Mouse (Mus musculus): ENCODE results near the gene Dip2c. TPM values are rescaled to one million over a fixed set of nuclear protein-coding genes. Genes with fewer than 3 reads are reported as not detected.
A peak's percentile ranks its signal among the peaks of the same experiment; 100 is the strongest.

Gene Dip2c
- 5.9 and 6.5 TPM in 2 replicates for polyA plus RNA-seq (2015; fragmentation: Nextera tagmentation; extraction: Ambion mirVana)

DNA sequence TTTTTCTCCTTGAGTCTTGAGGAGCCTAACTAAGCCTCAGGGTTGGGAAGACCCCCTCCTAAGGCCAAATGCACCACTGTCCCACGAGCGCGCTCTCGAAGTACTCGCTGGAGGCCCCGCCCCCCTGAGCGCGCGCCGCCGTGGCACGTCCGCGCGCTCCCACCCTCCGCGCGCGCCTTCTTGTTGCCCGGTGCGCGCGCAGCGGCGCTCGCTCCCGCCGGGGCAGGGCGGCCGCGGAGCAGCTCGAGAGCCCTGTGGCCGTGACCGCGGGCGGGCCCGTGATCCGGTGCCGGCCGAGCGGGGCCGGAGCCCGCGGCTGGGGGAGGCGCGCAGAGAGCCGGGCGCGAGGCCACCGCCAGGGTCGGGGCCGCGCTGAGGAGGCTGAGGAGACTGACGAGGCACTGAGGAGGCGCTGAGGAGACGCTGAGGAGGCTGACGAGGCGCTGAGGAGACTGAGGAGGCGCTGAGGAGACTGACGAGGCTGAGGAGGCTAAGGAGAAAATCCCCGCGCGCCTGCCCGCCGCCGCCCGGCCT lies at the start of gene Dip2c:
TSS of gene Dip2c (plus strand) at position 207 of the 534 bp plus-strand sequence.
- Histone ChIP-seq H3K9ac (peak within 1 kb of the TSS; percentile 96), H3K27ac (peak within 1 kb of the TSS; percentile 97), H3K4me3 (peak within 1 kb of the TSS; percentile 94), H3K4me1 (peaks cover 13% of the 10 kb centered on the region), H3K4me2 (peak within 1 kb of the TSS; percentile 79), H3K36me3 (0 out of 2 replicates have a peak, but pooled peaks cover 3% of the 10 kb centered on the region), H3K9me3 (no peaks in the 10 kb centered on the region), H3K27me3 (no peaks in the 10 kb centered on the region)
- peak; percentile 88 for ATAC-seq (ENCODE audit: insufficient number of reproducible peaks, low FRiP score, low TSS enrichment, low read depth)
- under 1% methylated on average over 61 of the region's 67 CpGs for WGBS

GRCm38 (mm10) chr13:9227078-9227477 lies 49.2 kb upstream of the Dip2c start:
- no peak for ATAC-seq (ENCODE audit: insufficient number of reproducible peaks, low FRiP score, low TSS enrichment, low read depth)
- H3K27me3 ChIP-seq = no peaks in the 10 kb centered on the region
- H3K27ac ChIP-seq = no peak overlapping the region
- H3K36me3 ChIP-seq = no peaks in the 10 kb centered on the region
- no peak overlapping the region for H3K4me3 ChIP-seq
- H3K9me3 ChIP-seq = no peaks in the 10 kb centered on the region
- H3K4me2 ChIP-seq = no peak overlapping the region
- no peak overlapping the region for H3K9ac ChIP-seq
- WGBS = 77% methylated on average over 5 of the region's 5 CpGs
- no peaks in the 10 kb centered on the region for H3K4me1 ChIP-seq

GRCm38 (mm10) chr13:9237495-9237894 lies 38.8 kb upstream of the Dip2c start:
- no peaks in the 10 kb centered on the region for H3K9me3 ChIP-seq
- H3K27ac ChIP-seq = no peak overlapping the region
- H3K36me3 ChIP-seq = no peaks in the 10 kb centered on the region
- no peak for ATAC-seq (ENCODE audit: insufficient number of reproducible peaks, low FRiP score, low TSS enrichment, low read depth)
- H3K4me1 ChIP-seq = no peaks in the 10 kb centered on the region
- H3K27me3 ChIP-seq = no peaks in the 10 kb centered on the region
- H3K4me3 ChIP-seq = no peak overlapping the region
- 86% methylated on average over 7 of the region's 7 CpGs for WGBS
- no peak overlapping the region for H3K4me2 ChIP-seq
- H3K9ac ChIP-seq = no peak overlapping the region

GRCm38 (mm10) chr13:9239127-9239526 lies 37.2 kb upstream of the Dip2c start:
- Histone ChIP-seq H3K4me3 (no peak overlapping the region), H3K9me3 (no peaks in the 10 kb centered on the region), H3K4me2 (no peak overlapping the region), H3K4me1 (no peaks in the 10 kb centered on the region), H3K36me3 (no peaks in the 10 kb centered on the region), H3K27ac (no peak overlapping the region), H3K27me3 (no peaks in the 10 kb centered on the region), H3K9ac (no peak overlapping the region)
- 88% methylated on average over 5 of the region's 5 CpGs for WGBS
- ATAC-seq (ENCODE audit: insufficient number of reproducible peaks, low FRiP score, low TSS enrichment, low read depth) = no peak

DNA sequence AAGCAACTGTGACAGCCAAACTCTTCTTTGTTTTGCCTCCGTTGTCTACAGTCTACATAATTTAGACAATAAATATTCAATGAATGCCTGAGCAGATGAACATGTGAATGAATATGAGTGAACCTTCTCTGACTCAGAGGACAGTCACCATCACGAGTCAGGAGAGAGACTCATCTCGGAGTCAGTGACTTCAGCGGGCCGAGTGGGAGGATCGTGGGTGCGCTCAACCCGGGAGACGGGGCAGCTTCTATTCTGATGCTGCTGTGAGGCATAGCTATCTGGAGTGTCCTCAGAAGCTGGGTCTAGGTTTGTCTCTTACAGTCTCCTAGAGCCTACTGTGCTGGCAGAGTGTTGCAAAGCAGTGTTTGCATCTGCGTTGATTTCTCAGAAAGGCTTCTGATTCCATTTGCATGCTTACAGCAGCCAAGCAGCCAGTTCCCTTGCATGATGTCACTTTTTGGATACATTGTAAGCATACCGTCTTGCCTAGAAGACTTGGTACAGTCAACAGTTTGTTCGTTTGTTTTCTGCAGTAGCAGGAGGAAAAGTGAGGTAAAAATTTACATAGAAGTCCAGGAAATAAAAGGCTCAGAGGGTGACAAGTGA lies 36.6 kb upstream of the Dip2c start:
- Histone ChIP-seq H3K9me3 (no peaks in the 10 kb centered on the region), H3K36me3 (no peaks in the 10 kb centered on the region), H3K4me3 (no peak overlapping the region), H3K9ac (no peak overlapping the region), H3K4me1 (no peaks in the 10 kb centered on the region), H3K27ac (no peak overlapping the region), H3K4me2 (no peak overlapping the region), H3K27me3 (no peaks in the 10 kb centered on the region)
- WGBS = 92% methylated on average over 12 of the region's 12 CpGs
- ATAC-seq (ENCODE audit: insufficient number of reproducible peaks, low FRiP score, low TSS enrichment, low read depth) = no peak

DNA sequence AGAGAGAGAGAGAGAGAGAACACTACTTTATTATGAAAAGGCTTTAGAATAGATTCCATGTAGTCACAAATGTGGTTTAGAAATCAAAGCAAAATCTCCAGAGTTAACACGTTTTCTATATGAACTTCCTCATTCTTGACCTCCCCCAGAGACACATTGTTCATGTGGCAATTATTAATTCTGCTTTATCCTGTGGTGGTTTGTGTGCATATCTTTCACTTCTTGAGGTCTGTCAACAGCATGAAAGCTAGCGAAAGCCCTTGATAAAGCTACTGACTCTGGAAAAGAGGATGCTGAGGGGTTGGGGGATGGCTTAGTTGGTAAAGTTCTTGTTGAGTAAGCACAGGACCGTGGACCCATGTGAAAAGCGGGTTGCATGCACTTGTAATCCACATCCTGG lies 14.6 kb upstream of the Dip2c start:
- H3K9ac ChIP-seq = no peak overlapping the region
- H3K27me3 ChIP-seq = no peaks in the 10 kb centered on the region
- no peaks in the 10 kb centered on the region for H3K9me3 ChIP-seq
- 70% methylated on average over 4 of the region's 4 CpGs for WGBS
- H3K4me1 ChIP-seq = no peaks in the 10 kb centered on the region
- no peak overlapping the region for H3K27ac ChIP-seq
- H3K4me3 ChIP-seq = no peak overlapping the region
- no peak overlapping the region for H3K4me2 ChIP-seq
- no peaks in the 10 kb centered on the region for H3K36me3 ChIP-seq
- no peak for ATAC-seq (ENCODE audit: insufficient number of reproducible peaks, low FRiP score, low TSS enrichment, low read depth)

DNA sequence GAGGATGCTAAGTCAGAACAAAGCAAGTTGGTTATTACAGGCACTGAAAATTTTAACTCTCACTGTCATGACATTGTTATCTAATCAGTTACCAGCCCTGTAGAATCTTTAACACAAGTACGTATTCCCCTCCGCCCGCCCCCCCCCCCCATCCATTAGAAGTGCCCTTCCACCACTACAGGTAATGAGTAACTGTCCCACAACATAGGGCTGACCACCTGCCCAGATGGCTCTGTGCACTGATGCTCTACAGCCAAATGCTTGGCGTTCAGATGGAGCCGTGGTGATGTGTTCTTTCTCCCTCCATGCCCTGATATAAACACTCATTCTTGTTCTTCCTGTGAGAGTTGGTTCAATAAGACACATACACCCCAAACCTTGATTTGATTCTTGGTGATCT lies 10.8 kb upstream of the Dip2c start:
- WGBS = 91% methylated on average over 5 of the region's 5 CpGs
- H3K36me3 ChIP-seq = no peaks in the 10 kb centered on the region
- no peak overlapping the region for H3K4me2 ChIP-seq
- no peak for ATAC-seq (ENCODE audit: insufficient number of reproducible peaks, low FRiP score, low TSS enrichment, low read depth)
- H3K4me3 ChIP-seq = no peak overlapping the region
- no peaks in the 10 kb centered on the region for H3K9me3 ChIP-seq
- no peak overlapping the region for H3K27ac ChIP-seq
- H3K9ac ChIP-seq = no peak overlapping the region
- no peaks in the 10 kb centered on the region for H3K4me1 ChIP-seq
- H3K27me3 ChIP-seq = no peaks in the 10 kb centered on the region

DNA sequence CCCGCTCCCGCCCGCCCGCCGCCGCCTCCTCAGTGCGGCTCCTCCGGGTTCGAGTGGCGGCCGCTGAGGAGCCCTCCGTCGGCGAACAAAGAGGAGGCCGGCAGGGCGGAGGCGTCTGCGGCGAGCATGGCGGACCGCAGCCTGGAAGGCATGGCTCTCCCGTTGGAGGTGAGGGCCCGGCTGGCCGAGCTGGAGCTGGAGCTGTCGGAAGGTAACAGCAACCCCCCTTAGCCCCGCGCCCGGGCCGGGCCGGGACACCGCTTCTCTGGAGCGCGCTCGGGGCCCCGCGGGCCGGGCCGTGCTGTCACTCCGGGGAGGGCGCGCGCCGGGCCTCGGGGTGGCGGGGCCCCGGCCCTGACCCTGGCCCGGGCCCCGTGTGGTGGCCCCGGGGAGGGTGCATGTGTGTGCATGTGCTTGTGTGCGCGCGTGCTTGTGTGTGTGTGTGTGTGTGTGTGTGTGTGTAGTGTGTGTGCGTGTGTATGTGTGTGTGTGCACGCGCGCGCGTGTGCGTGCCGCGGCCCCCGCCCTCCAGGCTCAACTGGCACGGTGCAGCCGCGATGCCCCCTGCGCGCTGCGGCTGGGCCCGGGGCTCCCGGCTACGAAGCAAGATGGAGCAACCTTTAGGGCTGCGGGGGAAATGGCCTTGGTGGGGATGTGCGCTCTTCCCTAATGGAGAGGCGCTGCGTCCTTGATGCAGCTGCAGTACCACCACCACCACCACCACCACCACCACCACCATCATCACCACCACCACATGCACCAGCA lies 710 bp downstream of the Dip2c start:
- Histone ChIP-seq H3K4me3 (peak overlapping the region; percentile 94), H3K9me3 (no peaks in the 10 kb centered on the region), H3K4me1 (peaks cover 13% of the 10 kb centered on the region), H3K4me2 (peak overlapping the region; percentile 79), H3K9ac (peak overlapping the region; percentile 96), H3K27ac (peak overlapping the region; percentile 97), H3K36me3 (0 out of 2 replicates have a peak, but pooled peaks cover 3% of the 10 kb centered on the region), H3K27me3 (no peaks in the 10 kb centered on the region)
- peak; percentile 71 for ATAC-seq (ENCODE audit: insufficient number of reproducible peaks, low FRiP score, low TSS enrichment, low read depth)
- under 1% methylated on average over 66 of the region's 75 CpGs for WGBS

GRCm38 (mm10) chr13:9277621-9277960 lies 1.3 kb downstream of the Dip2c start:
- WGBS = 2% methylated on average over 15 of the region's 15 CpGs

GRCm38 (mm10) chr13:9278636-9279035 lies 2.3 kb downstream of the Dip2c start:
- Histone ChIP-seq H3K9me3 (no peaks in the 10 kb centered on the region), H3K4me2 (peak overlapping the region; percentile 79; the same call in 1 of the 2 replicates), H3K4me3 (0 out of 2 replicates have a peak overlapping the region, but pooled peaks have one; percentile 94), H3K36me3 (0 out of 2 replicates have a peak, but pooled peaks cover 3% of the 10 kb centered on the region), H3K27me3 (no peaks in the 10 kb centered on the region), H3K27ac (no peak overlapping the region), H3K4me1 (peaks cover 13% of the 10 kb centered on the region), H3K9ac (no peak overlapping the region)
- WGBS = 86% methylated on average over 5 of the region's 5 CpGs
- no peak for ATAC-seq (ENCODE audit: insufficient number of reproducible peaks, low FRiP score, low TSS enrichment, low read depth)

More at GRCm38 (mm10) chr13:9277621-9277960, 1.3 kb downstream of the Dip2c start:
- no peaks in the 10 kb centered on the region for H3K27me3 ChIP-seq
- peaks cover 13% of the 10 kb centered on the region for H3K4me1 ChIP-seq
- ATAC-seq (ENCODE audit: insufficient number of reproducible peaks, low FRiP score, low TSS enrichment, low read depth) = no peak
- peak overlapping the region; percentile 96 for H3K9ac ChIP-seq
- peak overlapping the region; percentile 94 for H3K4me3 ChIP-seq
- peak overlapping the region; percentile 79 for H3K4me2 ChIP-seq
- H3K27ac ChIP-seq = peak overlapping the region; percentile 97; the same call in 1 of the 2 replicates
- 0 out of 2 replicates have a peak, but pooled peaks cover 3% of the 10 kb centered on the region for H3K36me3 ChIP-seq
- no peaks in the 10 kb centered on the region for H3K9me3 ChIP-seq

GRCm38 (mm10) chr13:9283050-9283449 lies 6.7 kb downstream of the Dip2c start:
- Histone ChIP-seq H3K27ac (no peak overlapping the region), H3K4me1 (peaks cover 8% of the 10 kb centered on the region), H3K9me3 (no peaks in the 10 kb centered on the region), H3K9ac (no peak overlapping the region), H3K4me3 (no peak overlapping the region), H3K4me2 (no peak overlapping the region), H3K27me3 (no peaks in the 10 kb centered on the region), H3K36me3 (0 out of 2 replicates have a peak, but pooled peaks cover 3% of the 10 kb centered on the region)
- ATAC-seq (ENCODE audit: insufficient number of reproducible peaks, low FRiP score, low TSS enrichment, low read depth) = no peak
- 73% methylated on average over 13 of the region's 13 CpGs for WGBS

- H3K4me2 ChIP-seq = no peak overlapping the region
- H3K27me3 ChIP-seq = no peaks in the 10 kb centered on the region
- H3K36me3 ChIP-seq = no peaks in the 10 kb centered on the region
- no peak for ATAC-seq (ENCODE audit: insufficient number of reproducible peaks, low FRiP score, low TSS enrichment, low read depth)
- H3K9me3 ChIP-seq = no peaks in the 10 kb centered on the region
- H3K27ac ChIP-seq = no peak overlapping the region
- WGBS = 44% methylated on average over 2 of the region's 2 CpGs
- H3K4me3 ChIP-seq = no peak overlapping the region
- no peak overlapping the region for H3K9ac ChIP-seq
- H3K4me1 ChIP-seq = no peaks in the 10 kb centered on the region
These were observed 13.6 kb downstream of the Dip2c start for GRCm38 (mm10) chr13:9289916-9290315.

Measured in limb, embryonic 15.5 days (tissue).